Mouse (Mus musculus) gonadal fat pad, adult 2 months (tissue): ENCODE measurements around the gene Inf2. TPM values are rescaled to one million over a fixed set of nuclear protein-coding genes. Genes with fewer than 3 reads are reported as not detected.

ENCODE experiments used
- DNase-seq: peaks from one replicate; pipeline ENCODE4 v3.0.0-alpha.2; 2012; ENCODE audit warnings: low read depth
- polyA plus RNA-seq: library from polyadenylated mRNA; depleted of rRNA; stranded (reverse); fragments of >200 nt; gene quantifications from 2 replicates; pipeline ENCODE4 v1.2.3, GENCODE M21; 2012

The Inf2 gene
- polyA plus RNA-seq, 1 experiment, result 23.9 TPM

- no peak for DNase-seq
Measured at GRCm38 (mm10) chr12:112626455-112626854, 37.9 kb downstream of the Inf2 start.

DNA sequence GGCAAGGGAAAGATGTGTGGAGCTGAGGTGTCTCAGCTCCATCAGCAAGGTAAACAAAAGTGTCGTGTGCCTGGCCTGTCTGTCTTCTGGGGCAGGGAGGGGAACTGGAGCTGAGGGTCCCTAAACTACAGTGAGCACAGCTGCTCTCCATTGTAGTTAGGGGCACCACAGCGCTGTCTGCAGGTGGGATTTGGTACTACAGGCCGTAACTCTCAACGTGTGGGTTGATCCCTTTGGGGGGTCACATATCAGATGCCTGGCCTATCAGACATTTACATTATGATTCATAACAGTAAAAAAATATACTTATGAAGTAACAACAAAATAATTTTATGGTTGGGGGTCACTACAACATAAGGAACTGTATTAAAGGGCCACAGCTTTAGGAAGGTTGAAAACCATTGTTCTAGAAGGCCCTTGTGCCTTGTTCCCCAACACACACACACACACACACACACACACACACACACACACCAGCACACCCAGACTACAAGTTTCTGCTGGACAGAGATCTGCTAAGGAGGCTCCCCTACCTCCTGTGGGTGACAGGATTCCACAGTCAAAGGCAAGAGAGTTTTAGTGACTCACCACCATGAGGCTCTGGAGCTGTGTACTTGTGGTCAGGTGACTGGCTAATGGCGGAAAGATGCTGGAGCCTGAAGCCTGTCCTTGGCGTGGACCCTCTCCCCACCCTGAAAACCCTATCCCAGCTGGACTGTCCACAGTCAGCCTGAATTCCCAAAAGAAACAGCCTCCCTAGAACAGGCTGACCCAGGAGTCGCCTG is 38.7 kb downstream of the Inf2 start:
- no peak for DNase-seq

- no peak for DNase-seq
Measured at GRCm38 (mm10) chr12:112628197-112628596, 39.6 kb downstream of the Inf2 start.

DNA sequence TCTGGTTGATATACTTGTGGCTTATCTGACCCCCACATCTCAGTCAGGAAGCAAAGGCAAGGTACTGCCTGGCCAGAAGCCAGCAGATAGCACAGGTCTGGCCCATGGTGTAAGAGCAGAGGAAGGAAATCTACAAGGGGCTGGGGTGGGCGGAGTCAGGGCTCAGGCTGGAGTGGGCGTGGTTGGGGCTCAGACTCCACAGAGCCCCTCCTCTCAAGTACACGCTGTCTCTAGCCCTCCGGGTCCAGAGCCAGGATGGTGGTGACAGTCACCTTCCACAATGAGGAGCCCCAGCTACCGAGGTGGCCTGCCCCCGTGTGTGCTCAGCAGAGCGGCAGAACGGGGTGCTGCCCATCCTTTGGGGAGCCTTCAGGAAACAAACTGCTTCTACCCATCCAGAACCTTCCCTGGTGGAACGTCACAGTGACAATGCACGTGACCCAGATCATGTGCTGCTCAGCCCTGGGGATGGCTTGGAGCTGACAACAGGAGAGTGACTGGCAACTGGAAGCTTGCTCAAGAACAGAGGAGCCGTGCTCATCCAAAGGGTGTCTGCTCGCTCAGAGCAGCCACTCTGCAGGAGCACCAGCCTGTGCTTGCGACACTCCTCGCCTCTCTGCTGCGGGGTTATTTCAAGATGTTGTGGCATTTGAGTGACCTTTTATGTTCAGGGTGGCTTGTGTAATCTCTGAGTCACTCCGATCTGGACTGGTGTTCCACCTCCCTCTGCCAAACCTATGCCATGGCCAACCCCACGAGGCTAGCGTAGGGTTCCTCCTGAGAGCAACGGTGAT is 40.5 kb downstream of the Inf2 start:
- peak; percentile 85 for DNase-seq

- no peak for DNase-seq
Measured at GRCm38 (mm10) chr12:112630029-112630428, 41.4 kb downstream of the Inf2 start.

- DNase-seq, result no peak
Measured at GRCm38 (mm10) chr12:112630796-112631195, 42.2 kb downstream of the Inf2 start.

DNA sequence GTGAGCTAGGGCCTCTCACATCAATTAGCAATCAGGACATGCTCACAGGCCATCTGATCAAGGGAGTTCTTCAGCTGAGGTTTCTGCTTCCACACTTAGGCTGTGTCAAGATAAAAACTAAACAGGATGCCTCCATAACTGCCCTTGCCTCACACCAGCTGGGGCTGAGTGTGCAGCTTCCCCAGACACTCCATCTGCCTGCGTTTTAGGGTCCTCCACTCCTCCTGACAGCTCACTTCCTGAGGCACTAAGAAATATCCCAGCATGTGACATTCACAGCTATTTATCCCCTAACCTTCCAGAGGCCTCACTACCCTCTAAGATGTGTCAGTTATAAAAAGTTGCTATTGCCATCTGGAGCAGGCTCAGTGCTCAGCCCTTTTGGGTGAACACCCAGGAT is 42.9 kb downstream of the Inf2 start:
- DNase-seq, result no peak

DNA sequence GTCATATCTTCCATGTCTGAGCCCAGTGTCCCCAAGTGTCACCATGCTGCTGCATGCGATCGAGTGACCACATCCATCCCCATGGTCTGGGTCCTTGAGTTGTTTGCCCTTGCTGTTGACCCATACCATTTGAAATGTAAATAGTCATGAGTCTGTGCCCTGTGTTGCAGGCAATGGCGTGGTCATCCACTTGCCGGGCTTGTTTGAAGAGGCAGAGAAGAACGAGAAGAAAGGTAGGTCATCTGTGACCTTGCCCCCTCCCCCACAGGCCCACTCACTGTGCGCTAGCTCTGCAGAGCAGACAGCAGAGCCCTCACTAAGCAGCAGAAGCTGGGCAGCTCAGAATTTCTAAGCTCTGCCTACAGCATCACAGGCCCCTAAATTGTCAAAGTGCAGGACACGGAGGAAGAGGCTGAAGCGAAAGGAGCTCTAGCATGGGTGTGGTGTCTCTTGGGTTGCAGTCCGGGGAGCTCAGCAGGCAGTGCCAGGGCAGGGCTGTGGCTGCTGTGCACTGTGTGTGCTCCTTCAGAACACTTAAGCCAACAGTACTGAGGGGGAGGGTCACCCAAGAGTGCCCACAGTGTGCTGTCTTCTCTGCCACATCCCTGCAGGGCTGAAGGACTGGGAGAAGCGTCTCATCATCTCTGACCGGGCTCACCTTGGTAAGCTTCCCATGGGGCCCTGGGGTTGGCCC is 43.6 kb downstream of the Inf2 start:
- no peak for DNase-seq

DNA sequence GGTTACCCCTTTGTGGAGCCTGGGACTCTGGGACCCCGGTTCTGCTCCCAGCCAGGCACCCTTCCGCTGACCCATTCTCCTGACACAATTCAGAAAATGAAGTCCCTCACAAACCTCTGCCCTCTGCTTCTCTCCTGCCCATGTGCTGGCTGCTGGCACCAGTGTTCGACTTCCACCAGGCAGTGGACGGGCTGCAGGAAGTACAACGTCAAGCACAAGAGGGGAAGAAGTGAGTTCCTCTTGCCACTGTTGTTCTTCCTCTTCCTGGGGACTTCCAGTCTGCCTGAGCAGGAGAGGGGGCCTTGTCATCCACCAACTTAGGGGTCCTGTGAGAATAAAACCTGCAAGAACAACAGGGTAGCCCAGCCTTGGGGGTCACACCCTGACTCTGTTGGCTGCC is 44.3 kb downstream of the Inf2 start:
- DNase-seq, result no peak

DNA sequence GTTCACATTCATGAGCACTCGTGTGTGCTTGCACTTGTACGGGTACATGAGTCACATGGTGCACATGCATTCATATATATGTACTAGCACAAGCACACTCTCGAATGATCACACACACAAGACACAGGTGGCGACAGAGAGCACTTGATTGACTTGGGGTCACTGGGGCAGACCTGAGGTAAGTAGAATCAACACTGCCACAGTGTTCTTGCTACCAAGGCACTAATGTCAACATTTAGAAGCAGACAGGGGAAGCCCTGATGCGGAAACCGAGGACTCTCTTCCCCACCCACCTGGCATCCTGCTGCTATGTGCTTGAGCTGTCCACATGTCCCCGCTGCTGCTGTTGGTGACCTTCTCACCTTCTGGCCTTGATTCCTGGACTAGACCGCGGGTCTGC is 45.1 kb downstream of the Inf2 start:
- DNase-seq, result no peak

- DNase-seq, result no peak
Measured at GRCm38 (mm10) chr12:112639526-112639925, 50.9 kb downstream of the Inf2 start.

GRCm38 (mm10) chr12:112643126-112643525 is 54.5 kb downstream of the Inf2 start:
- DNase-seq, result no peak

DNA sequence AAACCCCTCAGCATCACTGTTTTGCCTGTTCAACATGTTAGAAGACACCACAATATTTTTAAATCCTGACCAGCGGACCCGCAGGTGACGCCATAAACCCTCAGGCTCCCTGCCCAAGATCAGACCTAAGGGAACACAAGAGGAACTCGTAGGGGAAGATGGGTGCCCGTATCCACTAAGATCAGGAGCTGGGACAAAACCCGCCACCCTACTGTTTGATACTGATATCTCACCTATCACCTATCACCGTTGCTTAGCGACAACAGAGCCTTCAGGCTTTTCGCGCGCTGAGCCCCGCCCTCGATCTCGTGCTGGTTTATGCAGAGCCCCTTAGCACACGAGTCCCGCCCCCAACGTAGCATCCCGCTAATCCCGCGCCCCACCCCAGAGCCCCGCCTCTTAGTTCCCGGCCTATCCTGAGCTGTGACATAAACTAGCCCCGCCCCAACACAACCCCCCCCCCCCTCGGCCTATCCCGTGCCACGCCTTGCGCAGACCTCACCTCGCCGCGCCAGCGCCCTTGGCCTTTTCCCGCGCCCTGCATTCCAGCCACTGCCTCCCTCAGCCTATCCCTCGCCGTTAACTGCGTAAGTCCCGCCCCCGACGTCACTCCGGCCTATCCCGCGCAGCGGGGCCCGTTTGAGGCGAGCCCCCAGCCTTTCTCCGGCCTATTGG is 55.7 kb downstream of the Inf2 start, which contains the start of gene Siva1:
Gene Siva1 (plus strand): TSS at position 500 of the 675 bp plus-strand sequence.
- DNase-seq, result peak; percentile 63

GRCm38 (mm10) chr12:112644855-112645506 is 56.4 kb downstream of the Inf2 start:
- DNase-seq, result no peak

DNA sequence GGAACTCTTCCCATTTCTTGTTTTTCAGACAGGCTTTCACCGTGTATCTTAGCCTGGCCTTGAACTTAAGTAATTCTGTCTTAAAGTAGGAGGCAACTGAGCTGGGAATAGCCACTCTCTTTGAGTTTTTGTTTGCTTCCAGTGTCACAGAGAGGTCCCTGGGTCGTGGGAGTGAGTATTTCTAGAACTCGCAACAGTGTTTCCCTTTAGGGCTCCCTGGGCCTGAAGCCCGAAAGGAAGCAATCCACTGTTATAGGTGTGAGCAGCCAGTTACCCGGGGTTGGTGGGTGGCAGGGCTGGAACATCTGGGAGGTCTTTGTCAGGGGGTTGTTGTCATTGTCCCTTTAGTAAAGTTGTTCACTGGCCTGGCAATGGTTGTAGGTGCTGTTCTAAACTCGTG is 57.6 kb downstream of the Inf2 start:
- DNase-seq, result no peak

DNA sequence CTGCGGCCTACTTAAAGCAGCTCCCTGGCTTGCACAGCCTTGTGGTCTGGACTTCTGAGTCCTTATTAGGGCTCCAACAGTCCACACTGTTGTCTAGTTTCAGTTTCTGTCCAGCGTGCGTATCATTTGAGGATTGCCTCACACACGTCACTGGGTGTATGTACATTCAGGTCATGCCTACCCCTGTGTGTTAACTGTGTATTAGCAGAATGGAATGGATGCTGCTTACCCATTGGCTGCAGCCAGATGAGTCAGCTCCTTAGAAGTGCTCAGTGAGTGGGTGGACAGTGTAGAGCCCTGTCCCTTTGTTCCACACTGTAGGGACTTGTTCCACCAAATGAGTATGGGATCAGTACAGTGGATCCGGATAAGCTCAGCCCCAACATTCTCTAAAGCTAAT is 59.5 kb downstream of the Inf2 start:
- no peak for DNase-seq

DNA sequence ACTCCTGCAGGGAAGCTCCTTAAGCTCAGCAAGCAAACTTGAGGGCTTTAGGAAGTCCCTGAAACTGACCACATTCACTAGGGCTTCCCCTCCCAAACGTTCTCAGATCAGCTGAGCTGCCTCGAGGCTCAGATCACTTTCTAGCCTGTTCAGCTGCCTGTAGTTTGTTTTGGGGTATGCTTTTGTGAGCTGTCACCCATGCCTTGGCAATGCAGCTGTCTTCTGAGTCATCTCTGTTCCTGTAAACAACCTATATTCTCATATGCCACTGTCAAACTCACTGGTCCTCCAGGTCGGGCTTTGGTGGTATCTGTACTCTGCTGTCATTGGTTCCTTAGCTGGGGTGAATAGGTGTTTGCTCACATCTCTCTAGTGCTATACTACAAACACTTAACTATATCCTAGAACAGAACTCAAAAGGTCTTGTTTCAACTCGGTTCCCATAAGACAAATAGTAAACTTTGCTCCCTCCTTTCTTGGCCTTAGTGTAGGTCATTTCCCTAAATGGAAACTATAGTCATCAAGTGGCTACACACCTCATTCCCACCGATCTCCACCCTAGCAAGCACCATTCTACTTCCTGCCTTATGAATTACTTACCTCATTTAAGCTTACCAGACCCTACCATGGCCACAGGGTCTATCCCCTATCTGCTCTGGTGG is 63.3 kb downstream of the Inf2 start:
- DNase-seq, result no peak

DNA sequence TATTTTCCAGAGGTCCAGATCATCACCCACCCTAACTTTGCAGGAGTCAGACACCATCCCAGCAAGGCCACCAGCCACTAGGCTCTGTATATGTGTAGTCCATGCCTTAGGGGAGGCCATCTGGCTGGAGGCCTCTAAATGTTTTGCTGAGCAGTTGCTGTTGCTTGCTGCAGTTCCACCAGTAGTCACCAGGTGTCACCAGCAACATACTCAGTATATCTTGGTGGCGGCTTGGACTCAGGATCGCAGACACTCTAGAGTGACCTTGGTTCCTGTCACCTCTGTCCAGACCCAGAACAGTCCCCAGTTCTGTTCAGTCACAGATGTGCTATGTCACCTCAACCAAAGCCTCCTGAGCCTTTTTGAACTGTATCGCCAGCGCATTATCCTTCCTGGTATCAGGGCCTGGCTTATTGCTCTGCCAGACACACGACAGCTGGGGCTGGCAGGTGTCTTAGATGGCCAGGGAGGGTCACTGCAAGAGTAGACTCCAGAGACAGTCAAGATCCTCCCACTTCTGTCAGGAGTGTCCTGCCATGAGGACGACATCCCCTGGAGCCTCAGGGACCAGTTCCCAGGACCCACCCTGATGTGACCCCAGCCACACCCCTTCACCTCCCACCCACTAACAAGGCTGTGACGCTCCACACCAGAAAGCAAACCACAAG is 64.7 kb downstream of the Inf2 start:
- DNase-seq, result no peak

DNA sequence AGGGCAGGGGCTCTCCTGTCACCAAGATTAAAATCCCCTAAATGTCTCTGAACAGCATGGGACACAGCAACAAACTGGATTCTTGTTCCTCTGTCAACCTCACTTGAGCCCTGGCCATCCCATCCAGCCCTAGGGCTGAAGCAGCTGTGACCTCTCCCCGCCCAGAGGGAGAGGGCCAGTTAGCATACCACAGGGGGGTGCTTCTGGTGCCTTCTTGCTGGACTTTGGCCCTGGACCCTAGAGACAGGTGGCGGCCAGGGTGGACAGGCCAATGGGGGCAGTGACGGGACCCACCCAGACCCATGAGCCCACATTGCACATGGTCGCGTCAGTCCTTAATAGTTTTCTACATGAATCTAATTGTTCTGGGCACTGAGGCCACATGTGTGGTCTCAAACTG is 65.5 kb downstream of the Inf2 start:
- DNase-seq, result no peak

GRCm38 (mm10) chr12:112658619-112659018 is 70.0 kb downstream of the Inf2 start:
- DNase-seq, result no peak
